Mouse (Mus musculus): ENCODE results near the gene Smim13. TPM values are rescaled to one million over a fixed set of nuclear protein-coding genes. Genes with fewer than 3 reads are reported as not detected.
"Not testable (repeated sequence)": the region's sequence is repeated elsewhere in the genome, so short reads cannot be mapped to it uniquely, and the experiment has no call there.

The Smim13 gene
- polyA plus RNA-seq, 1 experiment, result 3.7 TPM

GRCm38 (mm10) chr13:41251667-41252066, 2.0 kb downstream of the Smim13 start:
- H3K27ac ChIP-seq (ENCODE audit: insufficient read depth, low read depth, low read length), result no peak overlapping the region
- no peak for DNase-seq
- 74% methylated on average over 5 of the region's 5 CpGs for WGBS
- no peaks in the 10 kb centered on the region for H3K36me3 ChIP-seq (ENCODE audit: control insufficient read depth, insufficient read depth, low read length)
- peaks cover 3% of the 10 kb centered on the region; the same call in 1 of the 2 replicates for H3K4me1 ChIP-seq (ENCODE audit: control insufficient read depth, insufficient read depth, low read length)
- H3K4me3 ChIP-seq (ENCODE audit: insufficient read depth, low read depth, low read length), result no peak overlapping the region
- TF ChIP-seq POLR2A (IDR thresholded peaks at IDR 0.05; ENCODE audit: low read depth, low read length) (no peak), CTCF (conservative IDR thresholded peaks at IDR 0.05; ENCODE audit: insufficient read depth, insufficient read length, low read depth, low read length) (no peak)
- H3K27me3 ChIP-seq (replicated peaks; ENCODE audit: control insufficient read depth, insufficient read depth, low read length), result no peaks in the 10 kb centered on the region

- no peak overlapping the region for H3K4me3 ChIP-seq (ENCODE audit: insufficient read depth, low read depth, low read length)
- no peak for TF ChIP-seq POLR2A (IDR thresholded peaks at IDR 0.05; ENCODE audit: low read depth, low read length)
- TF ChIP-seq CTCF (conservative IDR thresholded peaks at IDR 0.05; ENCODE audit: insufficient read depth, insufficient read length, low read depth, low read length), result no peak
- 82% methylated on average over 6 of the region's 6 CpGs for WGBS
- no peaks in the 10 kb centered on the region for H3K36me3 ChIP-seq (ENCODE audit: control insufficient read depth, insufficient read depth, low read length)
- no peak overlapping the region for H3K27ac ChIP-seq (ENCODE audit: insufficient read depth, low read depth, low read length)
- no peaks in the 10 kb centered on the region for H3K27me3 ChIP-seq (replicated peaks; ENCODE audit: control insufficient read depth, insufficient read depth, low read length)
- DNase-seq, result no peak
- H3K4me1 ChIP-seq (ENCODE audit: control insufficient read depth, insufficient read depth, low read length), result peaks cover 3% of the 10 kb centered on the region; the same call in 1 of the 2 replicates
These were observed 2.5 kb downstream of the Smim13 start for GRCm38 (mm10) chr13:41252141-41252540.

GRCm38 (mm10) chr13:41252736-41253135, 3.1 kb downstream of the Smim13 start:
- TF ChIP-seq CTCF (conservative IDR thresholded peaks at IDR 0.05; ENCODE audit: insufficient read depth, insufficient read length, low read depth, low read length) (no peak), POLR2A (IDR thresholded peaks at IDR 0.05; ENCODE audit: low read depth, low read length) (no peak)
- Histone ChIP-seq H3K27ac (ENCODE audit: insufficient read depth, low read depth, low read length) (no peak overlapping the region), H3K4me3 (ENCODE audit: insufficient read depth, low read depth, low read length) (no peak overlapping the region), H3K36me3 (ENCODE audit: control insufficient read depth, insufficient read depth, low read length) (no peaks in the 10 kb centered on the region), H3K4me1 (ENCODE audit: control insufficient read depth, insufficient read depth, low read length) (peaks cover 3% of the 10 kb centered on the region; the same call in 1 of the 2 replicates), H3K27me3 (replicated peaks; ENCODE audit: control insufficient read depth, insufficient read depth, low read length) (no peaks in the 10 kb centered on the region)
- DNase-seq, result no peak
- 93% methylated on average over 7 of the region's 7 CpGs for WGBS

GRCm38 (mm10) chr13:41256126-41256525, 6.5 kb downstream of the Smim13 start:
- Histone ChIP-seq H3K27ac (ENCODE audit: insufficient read depth, low read depth, low read length) (no peak overlapping the region), H3K36me3 (ENCODE audit: control insufficient read depth, insufficient read depth, low read length) (no peaks in the 10 kb centered on the region), H3K27me3 (replicated peaks; ENCODE audit: control insufficient read depth, insufficient read depth, low read length) (no peaks in the 10 kb centered on the region), H3K4me1 (ENCODE audit: control insufficient read depth, insufficient read depth, low read length) (no peaks in the 10 kb centered on the region), H3K4me3 (ENCODE audit: insufficient read depth, low read depth, low read length) (no peak overlapping the region)
- no peak for TF ChIP-seq CTCF (conservative IDR thresholded peaks at IDR 0.05; ENCODE audit: insufficient read depth, insufficient read length, low read depth, low read length)
- no peak for TF ChIP-seq POLR2A (IDR thresholded peaks at IDR 0.05; ENCODE audit: low read depth, low read length)
- 80% methylated on average over 5 of the region's 5 CpGs for WGBS
- no peak for DNase-seq

DNA sequence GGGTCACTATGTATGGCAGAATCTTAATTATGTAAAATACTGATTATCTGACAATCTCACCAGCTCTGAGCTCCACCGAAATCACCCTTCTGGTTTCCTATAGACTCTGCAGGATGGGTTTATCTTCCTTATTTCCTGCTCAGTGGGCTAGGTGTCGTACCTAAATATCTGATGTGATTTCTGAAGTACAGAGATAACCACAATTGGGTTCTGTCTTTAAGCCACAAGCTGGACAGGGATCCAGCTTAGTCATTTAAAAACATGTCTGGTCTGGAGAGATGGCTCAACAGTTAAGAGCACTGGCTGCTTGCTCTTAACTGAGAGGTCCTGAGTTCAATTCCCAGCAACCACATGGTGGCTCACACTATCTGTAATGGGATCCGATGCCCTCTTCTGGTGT, 7.3 kb downstream of the Smim13 start:
- no peak overlapping the region for H3K27ac ChIP-seq (ENCODE audit: insufficient read depth, low read depth, low read length)
- TF ChIP-seq POLR2A (IDR thresholded peaks at IDR 0.05; ENCODE audit: low read depth, low read length) (no peak), CTCF (conservative IDR thresholded peaks at IDR 0.05; ENCODE audit: insufficient read depth, insufficient read length, low read depth, low read length) (no peak)
- H3K4me3 ChIP-seq (ENCODE audit: insufficient read depth, low read depth, low read length), result no peak overlapping the region
- no peak for DNase-seq
- no peaks in the 10 kb centered on the region for H3K27me3 ChIP-seq (replicated peaks; ENCODE audit: control insufficient read depth, insufficient read depth, low read length)
- 98% methylated on average over 3 of the region's 3 CpGs for WGBS
- no peaks in the 10 kb centered on the region for H3K36me3 ChIP-seq (ENCODE audit: control insufficient read depth, insufficient read depth, low read length)
- H3K4me1 ChIP-seq (ENCODE audit: control insufficient read depth, insufficient read depth, low read length), result no peaks in the 10 kb centered on the region

DNA sequence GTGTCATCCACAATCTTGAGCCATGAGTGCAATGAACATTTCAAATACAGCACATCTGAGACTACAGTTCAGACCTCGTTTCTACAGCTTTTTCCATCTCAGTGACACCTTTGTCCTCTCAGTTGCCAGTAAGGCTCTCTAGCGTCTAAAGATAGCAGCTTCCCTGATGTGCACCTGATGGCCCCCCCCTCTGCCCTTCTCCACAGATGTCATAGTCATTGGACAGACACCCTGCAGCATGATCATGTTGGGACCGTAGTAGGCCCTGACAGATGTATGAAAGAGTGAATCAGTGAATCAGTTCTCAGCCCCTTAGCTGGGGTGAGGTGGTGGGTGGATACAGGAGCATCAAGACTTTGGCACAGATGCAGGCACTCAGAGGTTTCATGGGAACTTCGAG, 8.2 kb downstream of the Smim13 start:
- 85% methylated on average over 4 of the region's 4 CpGs for WGBS
- H3K27me3 ChIP-seq (replicated peaks; ENCODE audit: control insufficient read depth, insufficient read depth, low read length), result no peaks in the 10 kb centered on the region
- DNase-seq, result no peak

GRCm38 (mm10) chr13:41261617-41262016, 12.0 kb downstream of the Smim13 start:
- H3K27me3 ChIP-seq (replicated peaks; ENCODE audit: control insufficient read depth, insufficient read depth, low read length); DNase-seq; H3K4me1 ChIP-seq (ENCODE audit: control insufficient read depth, insufficient read depth, low read length); H3K27ac ChIP-seq (ENCODE audit: insufficient read depth, low read depth, low read length); H3K4me3 ChIP-seq (ENCODE audit: insufficient read depth, low read depth, low read length); H3K36me3 ChIP-seq (ENCODE audit: control insufficient read depth, insufficient read depth, low read length): not testable (repeated sequence)
- 93% methylated on average over 8 of the region's 8 CpGs for WGBS

More for the DNA sequence above, 8.2 kb downstream of the Smim13 start:
- TF ChIP-seq POLR2A (IDR thresholded peaks at IDR 0.05; ENCODE audit: low read depth, low read length) (no peak), CTCF (conservative IDR thresholded peaks at IDR 0.05; ENCODE audit: insufficient read depth, insufficient read length, low read depth, low read length) (no peak)
- Histone ChIP-seq H3K27ac (ENCODE audit: insufficient read depth, low read depth, low read length) (no peak overlapping the region), H3K4me3 (ENCODE audit: insufficient read depth, low read depth, low read length) (no peak overlapping the region), H3K36me3 (ENCODE audit: control insufficient read depth, insufficient read depth, low read length) (no peaks in the 10 kb centered on the region), H3K4me1 (ENCODE audit: control insufficient read depth, insufficient read depth, low read length) (no peaks in the 10 kb centered on the region)

Measured in kidney, adult 2 months (tissue).